Mouse (Mus musculus): ENCODE data around the gene Hcn1. TPM values are rescaled to one million over a fixed set of nuclear protein-coding genes. Genes with fewer than 3 reads are reported as not detected.

The Hcn1 gene
- total RNA-seq, 2 experiments from 2014 or later, result 0.03 TPM; not detected in 1

DNA sequence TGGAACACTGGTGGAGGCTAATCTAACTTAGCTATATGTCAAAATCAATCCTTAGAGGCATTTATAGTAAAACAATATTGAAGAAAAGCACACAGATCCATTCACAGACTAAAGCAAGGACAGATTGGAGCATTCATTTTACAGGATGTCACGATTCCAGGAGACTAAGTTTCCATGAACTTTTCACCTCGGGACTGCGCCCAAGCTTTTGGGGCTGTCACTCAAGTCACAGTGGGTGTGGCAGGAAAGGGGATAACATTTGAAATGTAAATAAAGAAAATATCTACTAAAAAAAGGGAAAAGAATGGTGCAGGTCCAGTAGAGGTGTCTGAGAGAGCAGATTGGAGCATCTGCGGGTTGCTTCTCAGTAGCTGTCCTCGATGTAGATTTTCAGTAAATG, 421.3 kb downstream of the Hcn1 start:
- no peak overlapping the region for H3K4me3 ChIP-seq
- intact Hi-C loops (cut with DNase I), result no loop called here
- DNase-seq, result no peak
- no peak overlapping the region for H3K27ac ChIP-seq
- TF ChIP-seq CTCF (IDR thresholded peaks at IDR 0.05), result no peak

DNA sequence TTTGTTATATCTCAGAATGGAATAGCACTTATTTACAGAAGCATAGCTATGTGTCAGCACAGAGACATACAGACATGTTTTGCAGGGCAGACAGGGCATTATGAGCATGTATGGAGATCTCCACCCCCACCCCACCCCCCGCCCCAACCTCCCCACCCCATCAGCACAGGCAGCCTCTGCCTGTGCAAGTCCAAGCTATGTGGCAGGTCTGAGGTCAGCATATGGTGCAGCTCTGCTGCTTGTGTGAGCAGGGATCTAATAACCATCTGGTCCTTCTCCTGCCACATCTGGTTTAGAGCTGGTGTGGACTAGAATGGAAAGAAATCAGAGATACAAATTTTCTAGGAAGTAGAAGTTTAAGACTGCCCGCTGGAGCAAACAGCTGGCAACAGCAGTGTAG, 424.4 kb downstream of the Hcn1 start:
- intact Hi-C loops (cut with DNase I), result no loop called here
- Histone ChIP-seq H3K27ac (no peak overlapping the region), H3K4me3 (no peak overlapping the region)
- no peak for DNase-seq
- no peak for TF ChIP-seq CTCF (IDR thresholded peaks at IDR 0.05)

DNA sequence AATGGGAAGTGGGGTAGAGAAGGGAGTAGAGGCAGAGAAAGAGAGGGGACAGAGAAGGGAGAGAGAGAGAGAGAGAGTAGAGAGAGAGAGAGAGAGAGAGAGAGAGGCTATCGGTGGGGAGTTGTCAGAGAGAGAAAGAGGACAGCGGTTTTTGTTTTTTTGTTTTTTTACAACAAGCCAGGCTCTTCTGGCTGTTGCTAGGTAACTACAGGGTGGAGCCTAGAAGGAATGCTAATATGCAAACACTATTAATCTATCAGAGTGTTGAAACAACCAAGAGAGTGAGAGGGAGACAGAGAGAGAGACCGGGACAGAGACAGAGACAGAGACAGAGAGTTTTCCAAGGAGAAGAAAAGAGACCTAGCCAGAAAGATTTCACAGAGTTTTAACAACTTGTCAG, 425.7 kb downstream of the Hcn1 start:
- no peak overlapping the region for H3K27ac ChIP-seq
- intact Hi-C loops (cut with DNase I), result no loop called here
- H3K4me3 ChIP-seq, result no peak overlapping the region
- TF ChIP-seq CTCF (IDR thresholded peaks at IDR 0.05), result no peak
- DNase-seq, result no peak

- TF ChIP-seq CTCF (IDR thresholded peaks at IDR 0.05), result no peak
- Histone ChIP-seq H3K4me3 (no peak overlapping the region), H3K27ac (no peak overlapping the region)
- DNase-seq, result no peak
- intact Hi-C loops (cut with DNase I), result no loop called here
Observed at GRCm38 (mm10) chr13:118028662-118029061, 426.5 kb downstream of the Hcn1 start.

- TF ChIP-seq CTCF (IDR thresholded peaks at IDR 0.05), result no peak
- intact Hi-C loops (cut with DNase I), result no loop called here
- no peak overlapping the region for H3K4me3 ChIP-seq
- DNase-seq, result no peak
- no peak overlapping the region for H3K27ac ChIP-seq
Observed at GRCm38 (mm10) chr13:118029579-118029978, 427.5 kb downstream of the Hcn1 start.

DNA sequence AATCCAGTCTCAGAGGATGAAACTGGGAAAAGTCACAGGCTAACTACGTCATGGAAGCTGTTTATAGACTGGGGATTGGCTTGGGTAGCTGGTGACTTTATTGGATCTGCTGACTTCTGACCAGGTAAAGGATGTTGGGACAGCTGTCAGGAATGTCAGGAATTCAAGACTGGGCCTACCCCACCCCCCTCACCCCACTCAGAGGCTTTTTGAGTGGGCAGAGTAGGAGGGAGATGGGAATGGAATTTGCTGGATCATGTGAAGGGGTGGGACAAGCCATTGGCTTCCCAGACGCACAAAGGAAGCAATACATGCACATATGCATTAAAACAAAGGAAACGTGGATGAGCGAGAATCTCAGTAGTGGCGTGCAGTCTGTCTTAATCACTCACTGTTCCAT, 433.5 kb downstream of the Hcn1 start:
- no peak for DNase-seq
- Histone ChIP-seq H3K27ac (no peak overlapping the region), H3K4me3 (no peak overlapping the region)
- intact Hi-C loops (cut with DNase I), result no loop called here
- no peak for TF ChIP-seq CTCF (IDR thresholded peaks at IDR 0.05)

Measured in gastrocnemius, adult 2 months (tissue).